Mouse (Mus musculus) embryonic facial prominence, embryonic 11.5 days (tissue): ENCODE measurements around the gene Cnnm1. TPM values are rescaled to one million over a fixed set of nuclear protein-coding genes. Genes with fewer than 3 reads are reported as not detected.
"Not testable (repeated sequence)": the region's sequence is repeated elsewhere in the genome, so short reads cannot be mapped to it uniquely, and the experiment has no call there.

ENCODE experiments used
- ATAC-seq: fragments of 200-750 bp; cut with Nextera tagmentation; replicated peaks from 2 replicates; pipeline ENCODE4 v1.8.0; 2017; ENCODE audit warnings: low read depth; ENCODE audit not compliant: insufficient number of reproducible peaks, low FRiP score, low TSS enrichment
- DNase-seq: peaks from one replicate; pipeline ENCODE4 v3.0.0-alpha.2; 2015; ENCODE audit warnings: low spot score
- H3K27ac ChIP-seq: fragments of 300-500 bp; sonication (generic); replicated peaks from 2 replicates; pipeline ENCODE4 v1.5.1; 2014; ENCODE audit warnings: mild to moderate bottlenecking, low read depth, low read length, control low read depth
- H3K27me3 ChIP-seq: fragments of 300-500 bp; sonication (generic); 2 replicates; pipeline ENCODE4 v1.6.1; 2014; ENCODE audit warnings: mild to moderate bottlenecking, low read length, moderate library complexity, mixed read lengths; ENCODE audit not compliant: control insufficient read depth, insufficient read depth
- H3K36me3 ChIP-seq: fragments of 300-500 bp; sonication (generic); replicated peaks from 2 replicates; pipeline ENCODE4 v1.6.1; 2014; ENCODE audit warnings: low read depth, mild to moderate bottlenecking, low read length, moderate library complexity, mixed read lengths; ENCODE audit not compliant: control insufficient read depth, insufficient read depth
- H3K4me1 ChIP-seq: fragments of 300-500 bp; sonication (generic); 2 replicates; pipeline ENCODE4 v1.6.1; 2014; ENCODE audit warnings: low read length, mixed read lengths; ENCODE audit not compliant: control insufficient read depth, insufficient read depth
- H3K4me2 ChIP-seq: fragments of 300-500 bp; sonication (generic); 2 replicates; pipeline ENCODE4 v1.6.1; 2014; ENCODE audit warnings: low read depth, mild to moderate bottlenecking, control low read depth, low read length, moderate library complexity
- H3K4me3 ChIP-seq: fragments of 300-500 bp; sonication (generic); 2 replicates; pipeline ENCODE4 v1.5.1; 2014; ENCODE audit warnings: low read depth, low read length, control low read depth
- H3K9ac ChIP-seq: fragments of 300-500 bp; sonication (generic); replicated peaks from 2 replicates; pipeline ENCODE4 v1.6.1; 2014; ENCODE audit warnings: mild to moderate bottlenecking, control low read depth, low read length
- H3K9me3 ChIP-seq: fragments of 300-500 bp; sonication (generic); replicated peaks from 2 replicates; pipeline ENCODE4 v1.6.1; 2016; ENCODE audit warnings: mild to moderate bottlenecking, low read length, inconsistent platforms, mixed read lengths; ENCODE audit not compliant: control insufficient read depth
- WGBS: fragments of 180-500 bp; shearing (Covaris S2); extraction: QIAGEN DNeasy Blood & Tissue Kit; methylation state at CpG from one replicate; pipeline ENCODE4 v1.1.7; 2014; 5-methylcytosine and 5-hydroxymethylcytosine counted together
- polyA plus RNA-seq: library from polyadenylated mRNA; unstranded; fragments of >200 nt; fragmentation: Nextera tagmentation; extraction: Ambion mirVana; gene quantifications from 2 replicates; pipeline ENCODE4 v1.2.1, GENCODE M21; 2014

Cnnm1 gene
- polyA plus RNA-seq, 1 experiment from 2014 or later = 0.48 TPM

- H3K4me2 ChIP-seq = no peak overlapping the region
- peaks cover 3% of the 10 kb centered on the region for H3K36me3 ChIP-seq
- no peak overlapping the region for H3K27ac ChIP-seq
- H3K4me3 ChIP-seq = no peak overlapping the region
- H3K4me1 ChIP-seq = no peaks in the 10 kb centered on the region
- no peaks in the 10 kb centered on the region for H3K27me3 ChIP-seq
- WGBS = 74% methylated on average over 11 of the region's 11 CpGs
- DNase-seq (no peak), ATAC-seq (no peak)
- no peaks in the 10 kb centered on the region for H3K9me3 ChIP-seq
- no peak overlapping the region for H3K9ac ChIP-seq
These were observed 62.4 kb downstream of the Cnnm1 start for GRCm38 (mm10) chr19:43502630-43503029.

GRCm38 (mm10) chr19:43503593-43503992 is 63.4 kb downstream of the Cnnm1 start:
- not testable (repeated sequence) for H3K27ac ChIP-seq

GRCm38 (mm10) chr19:43505441-43505840 is 65.2 kb downstream of the Cnnm1 start:
- H3K4me2 ChIP-seq = no peak overlapping the region
- H3K27ac ChIP-seq = no peak overlapping the region
- 90% methylated on average over 12 of the region's 12 CpGs for WGBS
- H3K4me3 ChIP-seq = no peak overlapping the region
- H3K4me1 ChIP-seq = no peaks in the 10 kb centered on the region
- H3K9me3 ChIP-seq = no peaks in the 10 kb centered on the region
- ATAC-seq (no peak), DNase-seq (no peak)
- peaks cover 3% of the 10 kb centered on the region for H3K36me3 ChIP-seq
- no peaks in the 10 kb centered on the region for H3K27me3 ChIP-seq
- H3K9ac ChIP-seq = no peak overlapping the region

More at GRCm38 (mm10) chr19:43503593-43503992, 63.4 kb downstream of the Cnnm1 start:
- H3K36me3 ChIP-seq, H3K9ac ChIP-seq, H3K4me2 ChIP-seq, H3K9me3 ChIP-seq, H3K4me3 ChIP-seq, DNase-seq, H3K4me1 ChIP-seq, H3K27me3 ChIP-seq, ATAC-seq: not testable (repeated sequence)
- 97% methylated on average over 7 of the region's 9 CpGs for WGBS

- Histone ChIP-seq H3K4me1 (no peaks in the 10 kb centered on the region), H3K27ac (no peak overlapping the region), H3K4me2 (no peak overlapping the region), H3K27me3 (no peaks in the 10 kb centered on the region), H3K9me3 (no peaks in the 10 kb centered on the region), H3K9ac (no peak overlapping the region), H3K36me3 (0 out of 2 replicates have a peak, but pooled peaks cover 3% of the 10 kb centered on the region), H3K4me3 (no peak overlapping the region)
- ATAC-seq (no peak), DNase-seq (no peak)
- WGBS = 89% methylated on average over 14 of the region's 14 CpGs
These were observed 70.4 kb downstream of the Cnnm1 start for GRCm38 (mm10) chr19:43510436-43511220.

- no peaks in the 10 kb centered on the region for H3K4me1 ChIP-seq
- H3K27me3 ChIP-seq = no peaks in the 10 kb centered on the region
- 82% methylated on average over 22 of the region's 22 CpGs for WGBS
- no peak overlapping the region for H3K9ac ChIP-seq
- H3K27ac ChIP-seq = no peak overlapping the region
- H3K4me2 ChIP-seq = no peak overlapping the region
- no peak overlapping the region for H3K4me3 ChIP-seq
- no peaks in the 10 kb centered on the region for H3K9me3 ChIP-seq
- ATAC-seq (no peak), DNase-seq (no peak)
- H3K36me3 ChIP-seq = 0 out of 2 replicates have a peak, but pooled peaks cover 3% of the 10 kb centered on the region
These were observed 71.7 kb downstream of the Cnnm1 start for GRCm38 (mm10) chr19:43511621-43512620.

GRCm38 (mm10) chr19:43513874-43514273 is 73.6 kb downstream of the Cnnm1 start:
- Histone ChIP-seq H3K9me3 (no peaks in the 10 kb centered on the region), H3K27ac (no peak overlapping the region), H3K9ac (no peak overlapping the region), H3K27me3 (no peaks in the 10 kb centered on the region), H3K4me3 (no peak overlapping the region), H3K36me3 (0 out of 2 replicates have a peak, but pooled peaks cover 3% of the 10 kb centered on the region), H3K4me1 (no peaks in the 10 kb centered on the region), H3K4me2 (no peak overlapping the region)
- DNase-seq (no peak), ATAC-seq (no peak)
- WGBS = 91% methylated on average over 8 of the region's 8 CpGs

- 95% methylated on average over 23 of the region's 23 CpGs for WGBS
- Histone ChIP-seq H3K4me1 (no peaks in the 10 kb centered on the region), H3K9me3 (no peaks in the 10 kb centered on the region), H3K36me3 (0 out of 2 replicates have a peak, but pooled peaks cover 3% of the 10 kb centered on the region), H3K27me3 (no peaks in the 10 kb centered on the region), H3K4me2 (no peak overlapping the region), H3K9ac (no peak overlapping the region), H3K27ac (no peak overlapping the region), H3K4me3 (no peak overlapping the region)
- ATAC-seq (no peak), DNase-seq (no peak)
These were observed 75.6 kb downstream of the Cnnm1 start for GRCm38 (mm10) chr19:43515668-43516396.
